Mouse (Mus musculus): ENCODE results near the gene Dnmt1.

- TF ChIP-seq GATA1 (IDR thresholded peaks at IDR 0.05; ENCODE audit: borderline replicate concordance, low read length) (no peak), FLI1 (IDR thresholded peaks at IDR 0.05; ENCODE audit: low read length) (no peak)
Observed at GRCm38 (mm10) chr9:20943396-20943795, 16.3 kb downstream of the Dnmt1 start.

Measured in megakaryocyte, embryonic 14.5 days (primary cell).